Mouse (Mus musculus): ENCODE data around the gene Rpgrip1l.

GRCm38 (mm10) chr8:91245821-91246454 is 67.1 kb downstream of the Rpgrip1l start:
- TF ChIP-seq CTCF (IDR thresholded peaks at IDR 0.05; ENCODE audit: borderline replicate concordance, insufficient read depth, low read depth, low read length) (no peak), POLR2A (IDR thresholded peaks at IDR 0.05; ENCODE audit: borderline replicate concordance, insufficient read depth, low read length) (no peak)

All from cerebellum, adult 2 months (tissue).